Mouse (Mus musculus) kidney, embryonic 15.5 days (tissue): Measurements from ENCODE around the gene Usb1. TPM values are rescaled to one million over a fixed set of nuclear protein-coding genes. Genes with fewer than 3 reads are reported as not detected.

ENCODE experiments used
- polyA plus RNA-seq: library from polyadenylated mRNA; unstranded; fragments of >200 nt; fragmentation: Nextera tagmentation; extraction: Ambion mirVana; gene quantifications from 2 replicates; pipeline ENCODE4 v1.2.1, GENCODE M21; 2015

Gene Usb1
- polyA plus RNA-seq, 1 experiment from 2014 or later, result 47.0 TPM

Other genes with a start within 250 kb of the Usb1 start
- 28.7 and 28.8 TPM in 2 replicates for gene Kifc3, start 129.5 kb upstream of the Usb1 start, polyA plus RNA-seq
- gene Cngb1, start 25.7 kb upstream of the Usb1 start, polyA plus RNA-seq, result 0.44 and 0.81 TPM in 2 replicates
- gene Tepp, start 21.7 kb upstream of the Usb1 start, polyA plus RNA-seq, result 0.33 TPM in 1 of 2 replicates, not detected in the other
- gene Zfp319, start 334 bp upstream of the Usb1 start, polyA plus RNA-seq, result 8.6 and 9.6 TPM in 2 replicates
- 10.0 and 12.3 TPM in 2 replicates for gene Mmp15, start 20.0 kb downstream of the Usb1 start, polyA plus RNA-seq
- 138 and 139 TPM in 2 replicates for gene Cfap20, start 102.6 kb downstream of the Usb1 start, polyA plus RNA-seq
- gene Csnk2a2, start 157.8 kb downstream of the Usb1 start, polyA plus RNA-seq, result 9.0 and 10.5 TPM in 2 replicates
- 0.59 and 0.83 TPM in 2 replicates for gene Ccdc113, start 201.8 kb downstream of the Usb1 start, polyA plus RNA-seq
- not detected in 2 replicates for gene Prss54, start 244.1 kb downstream of the Usb1 start, polyA plus RNA-seq